Mouse (Mus musculus) heart, embryonic 16.5 days (tissue): Measurements from ENCODE around the gene Hsf3. TPM values are rescaled to one million over a fixed set of nuclear protein-coding genes. Genes with fewer than 3 reads are reported as not detected.
"Not testable (repeated sequence)": the region's sequence is repeated elsewhere in the genome, so short reads cannot be mapped to it uniquely, and the experiment has no call there.

Source experiments
- ATAC-seq: fragments of 200-750 bp; cut with Nextera tagmentation; replicated peaks from 2 replicates; pipeline ENCODE4 v1.8.0; 2017; ENCODE audit warnings: moderate number of reproducible peaks; ENCODE audit not compliant: insufficient read depth, low FRiP score; ENCODE audit errors: extremely low read depth
- H3K27ac ChIP-seq: fragments of 300-500 bp; sonication (generic); 2 replicates; pipeline ENCODE4 v1.5.1; 2014; ENCODE audit warnings: mild to moderate bottlenecking, low read length, control low read depth, moderate library complexity
- H3K27me3 ChIP-seq: fragments of 300-500 bp; sonication (generic); 2 replicates; pipeline ENCODE4 v1.6.1; 2014; ENCODE audit warnings: low read length, mixed read lengths; ENCODE audit not compliant: control insufficient read depth, insufficient read depth
- H3K36me3 ChIP-seq: fragments of 300-500 bp; sonication (generic); 2 replicates; pipeline ENCODE4 v1.6.1; 2014; ENCODE audit not compliant: control insufficient read depth, insufficient read depth
- H3K4me1 ChIP-seq: fragments of 300-500 bp; sonication (generic); 2 replicates; pipeline ENCODE4 v1.6.1; 2014; ENCODE audit warnings: low read length, mixed read lengths; ENCODE audit not compliant: control insufficient read depth, insufficient read depth
- H3K4me2 ChIP-seq: fragments of 300-500 bp; sonication (generic); 2 replicates; pipeline ENCODE4 v1.6.1; 2014; ENCODE audit warnings: low read depth, mild to moderate bottlenecking, control low read depth, low read length
- H3K4me3 ChIP-seq: fragments of 300-500 bp; sonication (generic); 2 replicates; pipeline ENCODE4 v1.5.1; 2014; ENCODE audit warnings: mild to moderate bottlenecking, control low read depth, low read length
- H3K9ac ChIP-seq: fragments of 300-500 bp; sonication (generic); 2 replicates; pipeline ENCODE4 v1.6.1; 2014; ENCODE audit warnings: low read length, control low read depth
- H3K9me3 ChIP-seq: fragments of 300-500 bp; sonication (generic); replicated peaks from 2 replicates; pipeline ENCODE4 v1.6.1; 2016; ENCODE audit warnings: low read length; ENCODE audit not compliant: control insufficient read depth
- WGBS: fragments of 180-500 bp; shearing (Covaris S2); extraction: QIAGEN DNeasy Blood & Tissue Kit; methylation state at CpG from one replicate; pipeline ENCODE4 v1.1.7; 2014; 5-methylcytosine and 5-hydroxymethylcytosine counted together
- polyA plus RNA-seq: library from polyadenylated mRNA; unstranded; fragments of >200 nt; fragmentation: Nextera tagmentation; extraction: Ambion mirVana; gene quantifications from 2 replicates; pipeline ENCODE4 v1.2.1, GENCODE M21; 2015

Gene Hsf3
- polyA plus RNA-seq = 0.17 TPM in 1 of 2 replicates, not detected in the other

DNA sequence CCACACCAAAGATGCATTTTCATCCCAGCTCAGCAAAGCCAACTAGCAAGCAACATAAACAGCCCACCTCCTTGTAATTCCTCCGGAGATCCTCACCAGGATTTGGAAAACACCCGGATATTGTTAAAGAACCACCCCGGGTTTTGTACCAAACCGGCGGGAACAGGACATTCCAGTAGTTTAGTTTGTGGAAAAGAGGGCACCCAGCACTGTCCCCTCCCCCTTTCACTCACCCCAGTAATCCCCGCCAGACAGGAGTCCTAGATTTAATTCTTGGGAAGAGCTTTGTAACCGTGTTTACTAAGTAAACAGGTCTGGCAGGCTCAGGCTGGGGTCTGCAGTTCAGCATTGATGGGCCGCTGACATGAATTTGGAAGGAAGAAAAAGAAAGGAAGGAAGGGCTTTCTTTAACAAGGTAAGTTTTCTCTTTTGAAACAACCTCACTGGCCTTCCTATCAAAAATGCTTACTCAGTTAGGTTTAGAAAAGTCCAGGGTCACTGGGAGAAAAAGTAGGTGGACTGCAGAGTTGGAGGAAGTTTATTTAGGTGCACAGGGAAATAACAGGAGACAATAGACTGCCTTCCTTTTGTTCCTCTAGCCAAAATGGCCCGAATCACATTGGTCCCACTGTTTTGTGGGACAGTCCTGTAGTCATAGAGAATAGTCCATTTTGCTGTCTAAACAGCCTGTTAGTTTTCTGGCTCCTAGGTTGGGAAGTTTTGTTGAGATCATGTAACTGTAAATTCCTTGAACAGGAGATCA is at the start of gene Hsf3:
Gene Hsf3 (minus strand): TSS at position 94 of the 763 bp plus-strand sequence.
- Histone ChIP-seq H3K27me3 (no peaks in the 10 kb centered on the region), H3K4me3 (peak within 1 kb of the TSS; percentile 47), H3K27ac (no peak within 1 kb of the TSS), H3K9ac (peak within 1 kb of the TSS; percentile 34), H3K4me1 (no peaks in the 10 kb centered on the region), H3K9me3 (no peaks in the 10 kb centered on the region), H3K36me3 (no peaks in the 10 kb centered on the region), H3K4me2 (peak within 1 kb of the TSS; percentile 36)
- no peak; the same call in 1 of the 2 replicates for ATAC-seq
- WGBS = 17% methylated on average over 9 of the region's 9 CpGs

DNA sequence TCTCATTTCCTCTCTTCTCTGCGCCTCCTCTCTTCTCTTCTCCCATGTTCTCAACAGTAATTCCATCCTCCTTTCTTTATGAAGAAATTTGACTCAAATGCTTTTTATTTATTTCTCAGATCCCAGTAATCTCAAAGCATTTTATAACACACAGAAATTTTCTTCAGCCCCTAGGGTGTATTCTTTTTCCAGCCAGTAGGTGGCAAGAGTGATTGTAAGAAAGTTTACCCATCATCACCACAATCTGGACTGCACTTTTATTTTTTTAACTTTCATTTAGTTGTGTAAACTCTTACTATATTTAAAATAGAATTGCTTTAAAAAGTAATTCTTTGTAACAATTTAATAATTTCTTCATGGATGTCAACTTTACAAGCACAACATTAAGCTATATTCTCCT is 45.5 kb upstream of the Hsf3 start:
- no peak for ATAC-seq
- WGBS = 55% methylated on average over 1 of the region's 1 CpGs
- no peak overlapping the region for H3K4me3 ChIP-seq
- no peak overlapping the region for H3K27ac ChIP-seq
- H3K9ac ChIP-seq = no peak overlapping the region
- no peaks in the 10 kb centered on the region for H3K27me3 ChIP-seq
- H3K9me3 ChIP-seq = no peaks in the 10 kb centered on the region
- H3K4me1 ChIP-seq = no peaks in the 10 kb centered on the region
- no peak overlapping the region for H3K4me2 ChIP-seq
- no peaks in the 10 kb centered on the region for H3K36me3 ChIP-seq

DNA sequence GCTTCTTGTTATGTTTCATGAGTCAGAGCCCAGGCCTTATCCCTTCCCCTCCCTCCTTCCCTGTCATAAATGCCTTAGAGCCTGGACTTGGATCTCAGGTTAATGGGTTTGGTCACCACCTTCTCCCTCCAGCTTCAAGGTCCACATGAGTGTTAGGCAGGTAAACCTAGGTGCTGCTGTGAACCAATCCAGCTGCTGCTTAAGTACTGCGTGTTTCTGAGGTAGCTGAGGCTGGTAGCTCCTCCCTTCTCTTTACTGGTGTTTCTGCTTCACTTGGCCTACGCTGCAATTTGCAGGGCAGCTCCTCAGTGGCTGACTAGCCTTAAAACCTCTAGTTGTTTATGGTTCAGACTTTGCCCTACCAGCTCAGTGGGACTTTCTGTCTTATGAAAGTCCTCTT is 945 bp downstream of the Hsf3 start, which contains the start of gene Heph:
Gene Heph (plus strand): TSS at position 211 of the 400 bp plus-strand sequence.
- H3K9me3 ChIP-seq = no peaks in the 10 kb centered on the region
- ATAC-seq = no peak
- 70% methylated on average over 2 of the region's 2 CpGs for WGBS
- H3K4me1 ChIP-seq = no peaks in the 10 kb centered on the region
- H3K4me3 ChIP-seq = peak within 1 kb of the TSS; percentile 47
- H3K27me3 ChIP-seq = no peaks in the 10 kb centered on the region
- H3K27ac ChIP-seq = no peak within 1 kb of the TSS
- no peaks in the 10 kb centered on the region for H3K36me3 ChIP-seq
- H3K4me2 ChIP-seq = peak within 1 kb of the TSS; percentile 36
- H3K9ac ChIP-seq = peak within 1 kb of the TSS; percentile 34; the same call in 1 of the 2 replicates

DNA sequence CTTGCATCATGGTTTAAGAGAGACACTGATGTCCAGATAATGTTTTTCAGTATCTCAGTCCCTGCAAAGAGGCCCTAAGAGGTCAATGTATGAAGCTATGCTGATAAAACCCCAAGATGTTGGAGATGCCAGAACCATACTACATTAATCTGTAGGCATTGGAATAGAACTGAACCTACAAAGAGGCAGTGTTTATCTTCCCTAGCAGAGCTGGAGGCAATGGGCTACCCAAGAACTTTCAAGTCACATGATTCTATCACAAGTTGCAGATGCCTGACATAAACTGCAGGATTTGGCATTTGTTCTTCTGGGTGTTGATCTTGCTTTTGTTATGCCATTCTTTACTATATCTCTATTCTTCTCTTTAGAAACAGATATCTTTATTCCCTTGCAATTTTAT is 36.7 kb downstream of the Hsf3 start:
- no peak overlapping the region for H3K4me2 ChIP-seq
- H3K9me3 ChIP-seq = no peaks in the 10 kb centered on the region; the same call in 1 of the 2 replicates
- no peaks in the 10 kb centered on the region for H3K4me1 ChIP-seq
- H3K27ac ChIP-seq = no peak overlapping the region
- ATAC-seq = no peak
- H3K9ac ChIP-seq = no peak overlapping the region
- H3K36me3 ChIP-seq = no peaks in the 10 kb centered on the region
- no peaks in the 10 kb centered on the region for H3K27me3 ChIP-seq
- no peak overlapping the region for H3K4me3 ChIP-seq

GRCm38 (mm10) chrX:96417733-96418132 is 38.4 kb downstream of the Hsf3 start:
- WGBS = 12% methylated on average over 1 of the region's 1 CpGs
- no peak overlapping the region for H3K4me3 ChIP-seq
- no peak overlapping the region for H3K4me2 ChIP-seq
- H3K27ac ChIP-seq = no peak overlapping the region
- no peaks in the 10 kb centered on the region for H3K27me3 ChIP-seq
- H3K36me3 ChIP-seq = no peaks in the 10 kb centered on the region
- no peak overlapping the region for H3K9ac ChIP-seq
- no peaks in the 10 kb centered on the region for H3K4me1 ChIP-seq
- H3K9me3 ChIP-seq = no peaks in the 10 kb centered on the region; the same call in 1 of the 2 replicates
- ATAC-seq = no peak

DNA sequence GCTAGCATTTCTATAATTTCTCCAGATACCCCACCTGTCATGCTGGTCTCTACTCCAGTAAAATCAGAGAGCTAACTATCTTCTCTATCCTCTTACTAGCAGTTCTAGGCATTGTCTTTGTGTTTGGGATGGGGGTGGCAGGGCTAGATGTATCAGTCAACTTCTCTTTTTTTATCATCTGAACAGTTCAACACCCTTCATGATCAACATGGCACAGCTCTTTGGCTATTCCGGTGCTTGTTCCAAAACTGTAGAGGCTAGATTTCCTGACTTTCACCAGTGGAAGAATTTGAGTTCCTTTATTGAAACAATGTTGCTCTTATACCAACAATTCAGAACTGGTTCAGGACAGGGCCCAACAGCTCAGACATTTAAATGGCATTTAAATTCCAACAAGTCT is 39.1 kb downstream of the Hsf3 start:
- Histone ChIP-seq H3K4me1 (no peaks in the 10 kb centered on the region), H3K4me2 (no peak overlapping the region), H3K27me3 (no peaks in the 10 kb centered on the region), H3K27ac (no peak overlapping the region), H3K36me3 (no peaks in the 10 kb centered on the region), H3K4me3 (no peak overlapping the region), H3K9me3 (no peaks in the 10 kb centered on the region; the same call in 1 of the 2 replicates), H3K9ac (no peak overlapping the region)
- no peak for ATAC-seq
- WGBS = 60% methylated on average over 1 of the region's 1 CpGs

DNA sequence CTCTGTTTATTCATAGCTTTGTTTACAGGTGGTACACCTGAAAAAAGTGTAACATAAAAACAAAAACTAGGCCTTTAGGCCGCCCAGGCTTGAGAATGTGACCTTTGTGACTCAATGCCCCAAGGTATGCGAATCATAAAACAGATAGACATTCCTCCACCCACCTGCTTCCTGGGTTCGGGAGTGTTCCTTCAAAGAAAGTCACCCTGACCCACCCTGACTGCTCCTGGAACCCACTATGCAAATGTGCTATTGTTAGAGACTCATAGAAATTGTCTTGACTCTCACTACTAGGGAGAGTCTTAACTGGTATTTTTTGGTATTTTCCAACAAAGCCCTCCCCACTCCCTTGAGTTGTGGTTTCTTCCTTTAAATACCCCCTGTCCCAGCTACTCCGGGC is 40.7 kb downstream of the Hsf3 start:
- not testable (repeated sequence) for H3K9ac ChIP-seq, ATAC-seq, H3K4me3 ChIP-seq, H3K27ac ChIP-seq, H3K4me2 ChIP-seq, H3K9me3 ChIP-seq, H3K4me1 ChIP-seq, H3K36me3 ChIP-seq, H3K27me3 ChIP-seq
- 71% methylated on average over 4 of the region's 4 CpGs for WGBS

DNA sequence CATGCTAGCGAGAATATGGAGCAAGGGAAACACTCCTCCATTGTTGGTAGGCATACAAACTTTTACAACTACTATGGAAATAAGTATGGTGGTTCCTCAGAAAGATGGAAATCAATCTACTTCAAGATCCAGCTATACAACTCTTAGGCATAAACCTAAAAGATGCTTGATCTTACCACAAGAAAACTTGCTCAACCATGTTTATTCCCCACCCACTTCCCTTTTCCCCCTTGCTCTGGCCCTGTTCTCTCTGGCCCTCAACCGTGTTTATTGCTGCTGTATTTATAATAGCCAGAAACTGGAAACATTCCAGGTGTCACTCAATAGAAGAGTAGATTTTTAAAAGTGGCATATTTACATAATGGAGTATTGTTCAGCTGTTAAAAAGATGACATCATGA is 117.0 kb downstream of the Hsf3 start:
- H3K9ac ChIP-seq = no peak overlapping the region
- H3K4me1 ChIP-seq = no peaks in the 10 kb centered on the region
- no peak overlapping the region for H3K4me2 ChIP-seq
- H3K9me3 ChIP-seq = no peaks in the 10 kb centered on the region
- WGBS = 63% methylated on average over 2 of the region's 2 CpGs
- no peak for ATAC-seq
- H3K36me3 ChIP-seq = no peaks in the 10 kb centered on the region
- H3K27me3 ChIP-seq = no peaks in the 10 kb centered on the region
- no peak overlapping the region for H3K4me3 ChIP-seq
- no peak overlapping the region for H3K27ac ChIP-seq

GRCm38 (mm10) chrX:96329764-96330163 is 126.3 kb downstream of the Hsf3 start:
- H3K9ac ChIP-seq = no peak overlapping the region
- WGBS = 36% methylated on average over 4 of the region's 4 CpGs
- H3K4me1 ChIP-seq = no peaks in the 10 kb centered on the region
- H3K9me3 ChIP-seq = no peaks in the 10 kb centered on the region
- H3K27ac ChIP-seq = no peak overlapping the region
- no peak overlapping the region for H3K4me2 ChIP-seq
- H3K36me3 ChIP-seq = no peaks in the 10 kb centered on the region
- ATAC-seq = no peak
- no peaks in the 10 kb centered on the region for H3K27me3 ChIP-seq
- H3K4me3 ChIP-seq = no peak overlapping the region
